Mouse (Mus musculus) forebrain, embryonic 12.5 days (tissue): ENCODE data around the gene Mmrn2. TPM values are rescaled to one million over a fixed set of nuclear protein-coding genes. Genes with fewer than 3 reads are reported as not detected.
"Not testable (repeated sequence)": the region's sequence is repeated elsewhere in the genome, so short reads cannot be mapped to it uniquely, and the experiment has no call there.

Experiments
- ATAC-seq: fragments of 200-750 bp; cut with Nextera tagmentation; 2 replicates; pipeline ENCODE4 v1.8.0; 2017; ENCODE audit warnings: moderate TSS enrichment; ENCODE audit not compliant: low FRiP score
- H3K27ac ChIP-seq: fragments of 300-500 bp; sonication (generic); 2 replicates; pipeline ENCODE4 v1.5.1; 2016; ENCODE audit warnings: mild to moderate bottlenecking
- H3K27me3 ChIP-seq: fragments of 300-500 bp; sonication (generic); 2 replicates; pipeline ENCODE4 v1.6.1; 2016; ENCODE audit warnings: mild to moderate bottlenecking
- H3K36me3 ChIP-seq: fragments of 300-500 bp; sonication (generic); replicated peaks from 2 replicates; pipeline ENCODE4 v1.6.1; 2016; ENCODE audit warnings: mild to moderate bottlenecking
- H3K4me1 ChIP-seq: fragments of 300-500 bp; sonication (generic); 2 replicates; pipeline ENCODE4 v1.6.1; 2016
- H3K4me2 ChIP-seq: fragments of 300-500 bp; sonication (generic); 2 replicates; pipeline ENCODE4 v1.6.1; 2016; ENCODE audit warnings: mild to moderate bottlenecking, moderate library complexity
- H3K4me3 ChIP-seq: fragments of 300-500 bp; sonication (generic); replicated peaks from 2 replicates; pipeline ENCODE4 v1.5.1; 2016; ENCODE audit warnings: mild to moderate bottlenecking
- H3K9ac ChIP-seq: fragments of 300-500 bp; sonication (generic); 2 replicates; pipeline ENCODE4 v1.6.1; 2016; ENCODE audit warnings: mild to moderate bottlenecking
- H3K9me3 ChIP-seq: fragments of 300-500 bp; sonication (generic); 2 replicates; pipeline ENCODE4 v1.6.1; 2016
- WGBS: fragments of 180-500 bp; shearing (Covaris S2); methylation state at CpG from one replicate; pipeline ENCODE4 v1.1.7; 2016; 5-methylcytosine and 5-hydroxymethylcytosine counted together
- polyA plus RNA-seq: library from polyadenylated mRNA; unstranded; fragments of >200 nt; fragmentation: Nextera tagmentation; extraction: Ambion mirVana; gene quantifications from 2 replicates; pipeline ENCODE4 v1.2.1, GENCODE M21; 2016

Mmrn2 gene
- polyA plus RNA-seq, 1 experiment from 2014 or later: 6.1 TPM

- Histone ChIP-seq H3K27me3 (no peaks in the 10 kb centered on the region), H3K4me3 (no peak overlapping the region), H3K36me3 (peaks cover 3% of the 10 kb centered on the region; the same call in 1 of the 2 replicates), H3K27ac (peak overlapping the region; percentile 25; the same call in 1 of the 2 replicates), H3K9ac (no peak overlapping the region), H3K4me2 (no peak overlapping the region), H3K9me3 (no peaks in the 10 kb centered on the region), H3K4me1 (peaks cover 6% of the 10 kb centered on the region; the same call in 1 of the 2 replicates)
- WGBS: 35% methylated on average over 4 of the region's 4 CpGs
- no peak for ATAC-seq
Observed at GRCm38 (mm10) chr14:34393295-34393694, 18.0 kb downstream of the Mmrn2 start.

- Histone ChIP-seq H3K9me3 (no peaks in the 10 kb centered on the region), H3K36me3 (peaks cover 23% of the 10 kb centered on the region), H3K4me3 (no peak overlapping the region), H3K27ac (no peak overlapping the region), H3K4me2 (no peak overlapping the region), H3K9ac (no peak overlapping the region), H3K27me3 (no peaks in the 10 kb centered on the region), H3K4me1 (peaks cover 6% of the 10 kb centered on the region; the same call in 1 of the 2 replicates)
- 96% methylated on average over 5 of the region's 5 CpGs for WGBS
- no peak for ATAC-seq
Observed at GRCm38 (mm10) chr14:34397871-34398270, 22.6 kb downstream of the Mmrn2 start.

- no peak for ATAC-seq
- no peaks in the 10 kb centered on the region for H3K27me3 ChIP-seq
- H3K4me2 ChIP-seq: no peak overlapping the region
- H3K9me3 ChIP-seq: no peaks in the 10 kb centered on the region
- no peak overlapping the region for H3K4me3 ChIP-seq
- H3K27ac ChIP-seq: no peak overlapping the region
- H3K36me3 ChIP-seq: peaks cover 23% of the 10 kb centered on the region
- 95% methylated on average over 21 of the region's 21 CpGs for WGBS
- H3K4me1 ChIP-seq: no peaks in the 10 kb centered on the region
- no peak overlapping the region for H3K9ac ChIP-seq
Observed at GRCm38 (mm10) chr14:34398901-34399300, 23.6 kb downstream of the Mmrn2 start.

GRCm38 (mm10) chr14:34399301-34399700 is 24.0 kb downstream of the Mmrn2 start:
- no peak for ATAC-seq
- 95% methylated on average over 6 of the region's 6 CpGs for WGBS
- H3K9ac ChIP-seq: no peak overlapping the region
- H3K4me3 ChIP-seq: no peak overlapping the region
- no peaks in the 10 kb centered on the region for H3K9me3 ChIP-seq
- H3K4me1 ChIP-seq: no peaks in the 10 kb centered on the region
- H3K27ac ChIP-seq: no peak overlapping the region
- no peaks in the 10 kb centered on the region for H3K27me3 ChIP-seq
- no peak overlapping the region for H3K4me2 ChIP-seq
- peaks cover 27% of the 10 kb centered on the region for H3K36me3 ChIP-seq

GRCm38 (mm10) chr14:34400021-34400420 is 24.8 kb downstream of the Mmrn2 start:
- no peak overlapping the region for H3K27ac ChIP-seq
- H3K4me1 ChIP-seq: no peaks in the 10 kb centered on the region
- no peaks in the 10 kb centered on the region for H3K27me3 ChIP-seq
- no peak overlapping the region for H3K4me3 ChIP-seq
- H3K4me2 ChIP-seq: no peak overlapping the region
- ATAC-seq: no peak
- H3K9me3 ChIP-seq: no peaks in the 10 kb centered on the region
- peaks cover 35% of the 10 kb centered on the region for H3K36me3 ChIP-seq
- H3K9ac ChIP-seq: no peak overlapping the region
- 92% methylated on average over 3 of the region's 3 CpGs for WGBS

GRCm38 (mm10) chr14:34401135-34401534 is 25.9 kb downstream of the Mmrn2 start:
- H3K27me3 ChIP-seq: no peaks in the 10 kb centered on the region
- no peak overlapping the region for H3K4me3 ChIP-seq
- no peaks in the 10 kb centered on the region for H3K4me1 ChIP-seq
- no peak overlapping the region for H3K27ac ChIP-seq
- peaks cover 41% of the 10 kb centered on the region for H3K36me3 ChIP-seq
- H3K4me2 ChIP-seq: no peak overlapping the region
- WGBS: 58% methylated on average over 6 of the region's 6 CpGs
- ATAC-seq: no peak
- H3K9me3 ChIP-seq: no peaks in the 10 kb centered on the region
- no peak overlapping the region for H3K9ac ChIP-seq

GRCm38 (mm10) chr14:34402871-34403270 is 27.6 kb downstream of the Mmrn2 start:
- Histone ChIP-seq H3K27me3 (no peaks in the 10 kb centered on the region), H3K4me3 (no peak overlapping the region), H3K9ac (no peak overlapping the region), H3K4me1 (no peaks in the 10 kb centered on the region), H3K4me2 (no peak overlapping the region), H3K36me3 (peaks cover 56% of the 10 kb centered on the region), H3K27ac (no peak overlapping the region), H3K9me3 (no peaks in the 10 kb centered on the region)
- 90% methylated on average over 8 of the region's 8 CpGs for WGBS
- ATAC-seq: no peak

- H3K4me1 ChIP-seq: no peaks in the 10 kb centered on the region
- no peaks in the 10 kb centered on the region for H3K27me3 ChIP-seq
- peaks cover 57% of the 10 kb centered on the region for H3K36me3 ChIP-seq
- WGBS: 94% methylated on average over 7 of the region's 7 CpGs
- no peak overlapping the region for H3K4me3 ChIP-seq
- no peak overlapping the region for H3K4me2 ChIP-seq
- H3K9me3 ChIP-seq: no peaks in the 10 kb centered on the region
- ATAC-seq: no peak
- no peak overlapping the region for H3K9ac ChIP-seq
- H3K27ac ChIP-seq: no peak overlapping the region
Observed at GRCm38 (mm10) chr14:34403424-34403823, 28.2 kb downstream of the Mmrn2 start.

- H3K9me3 ChIP-seq: no peaks in the 10 kb centered on the region
- H3K4me1 ChIP-seq: no peaks in the 10 kb centered on the region
- peaks cover 73% of the 10 kb centered on the region for H3K36me3 ChIP-seq
- H3K4me3 ChIP-seq: no peak overlapping the region
- 99% methylated on average over 6 of the region's 6 CpGs for WGBS
- no peak for ATAC-seq
- H3K27ac ChIP-seq: no peak overlapping the region
- no peak overlapping the region for H3K9ac ChIP-seq
- no peak overlapping the region for H3K4me2 ChIP-seq
- no peaks in the 10 kb centered on the region for H3K27me3 ChIP-seq
Observed at GRCm38 (mm10) chr14:34410716-34411115, 35.5 kb downstream of the Mmrn2 start.

GRCm38 (mm10) chr14:34412164-34412896 is 37.1 kb downstream of the Mmrn2 start:
- no peaks in the 10 kb centered on the region for H3K4me1 ChIP-seq
- H3K27ac ChIP-seq: no peak overlapping the region
- H3K27me3 ChIP-seq: no peaks in the 10 kb centered on the region
- peaks cover 66% of the 10 kb centered on the region for H3K36me3 ChIP-seq
- H3K4me2 ChIP-seq: no peak overlapping the region
- no peak overlapping the region for H3K9ac ChIP-seq
- WGBS: 90% methylated on average over 7 of the region's 7 CpGs
- no peak overlapping the region for H3K4me3 ChIP-seq
- H3K9me3 ChIP-seq: no peaks in the 10 kb centered on the region
- no peak for ATAC-seq

GRCm38 (mm10) chr14:34416946-34417345 is 41.7 kb downstream of the Mmrn2 start:
- not testable (repeated sequence) for H3K27ac ChIP-seq, ATAC-seq, H3K9me3 ChIP-seq, H3K27me3 ChIP-seq, H3K4me1 ChIP-seq, H3K4me2 ChIP-seq, H3K9ac ChIP-seq, H3K4me3 ChIP-seq
- H3K36me3 ChIP-seq: peaks cover 65% of the 10 kb centered on the region
- 98% methylated on average over 4 of the region's 4 CpGs for WGBS

GRCm38 (mm10) chr14:34417501-34417900 is 42.2 kb downstream of the Mmrn2 start:
- Histone ChIP-seq H3K27ac (no peak overlapping the region), H3K9ac (no peak overlapping the region), H3K4me3 (no peak overlapping the region), H3K4me2 (no peak overlapping the region), H3K9me3 (no peaks in the 10 kb centered on the region), H3K4me1 (no peaks in the 10 kb centered on the region), H3K36me3 (peaks cover 68% of the 10 kb centered on the region), H3K27me3 (no peaks in the 10 kb centered on the region)
- no peak for ATAC-seq
- WGBS: 85% methylated on average over 5 of the region's 5 CpGs

- no peaks in the 10 kb centered on the region for H3K27me3 ChIP-seq
- H3K9ac ChIP-seq: no peak overlapping the region
- no peak overlapping the region for H3K4me2 ChIP-seq
- H3K36me3 ChIP-seq: peaks cover 62% of the 10 kb centered on the region
- no peaks in the 10 kb centered on the region for H3K9me3 ChIP-seq
- no peak for ATAC-seq
- H3K27ac ChIP-seq: no peak overlapping the region
- H3K4me3 ChIP-seq: no peak overlapping the region
- H3K4me1 ChIP-seq: no peaks in the 10 kb centered on the region
- 90% methylated on average over 1 of the region's 1 CpGs for whole genome bisulfite sequencing
Observed at GRCm38 (mm10) chr14:34421078-34421477, 45.8 kb downstream of the Mmrn2 start.
